Mouse (Mus musculus): ENCODE measurements around the gene Ccdc124.

- no peak for TF ChIP-seq HCFC1 (IDR thresholded peaks at IDR 0.05; ENCODE audit: borderline replicate concordance, insufficient read depth, low read length)
- no peak for TF ChIP-seq ZNF384 (IDR thresholded peaks at IDR 0.05; ENCODE audit: low read depth, low read length)
Measured at GRCm38 (mm10) chr8:70903112-70903511, 29.4 kb upstream of the Ccdc124 start.
